Mouse (Mus musculus) lung, postnatal 4 days (tissue): ENCODE measurements around the gene Ager.

Experiments
- DNase-seq, 2 experiments: peaks; one replicate each; pipeline ENCODE4 v3.0.0; 2021

Gene Ager

GRCm38 (mm10) chr17:34597566-34598095 is at the start of gene Ager:
Gene Ager (plus strand): TSS chr17:34597862.
- DNase-seq: peak; percentile 73 to 85

GRCm38 (mm10) chr17:34549156-34549555 is 48.5 kb upstream of the Ager start:
- no peak for DNase-seq

- DNase-seq: no peak
These were observed 47.8 kb upstream of the Ager start for GRCm38 (mm10) chr17:34549843-34550242.

- peak; percentile 76 to 87 for DNase-seq
These were observed 42.2 kb upstream of the Ager start for GRCm38 (mm10) chr17:34555483-34555882.

- no peak for DNase-seq
These were observed 41.3 kb upstream of the Ager start for GRCm38 (mm10) chr17:34556406-34556805.

- DNase-seq: no peak
These were observed 40.3 kb upstream of the Ager start for GRCm38 (mm10) chr17:34557411-34557810.

GRCm38 (mm10) chr17:34559116-34559515 is 38.5 kb upstream of the Ager start:
- DNase-seq: peak; percentile 29 to 51

GRCm38 (mm10) chr17:34559895-34560294 is 37.8 kb upstream of the Ager start:
- DNase-seq: no peak

GRCm38 (mm10) chr17:34560438-34560837 is 37.2 kb upstream of the Ager start:
- no peak for DNase-seq

- DNase-seq: no peak
These were observed 36.5 kb upstream of the Ager start for GRCm38 (mm10) chr17:34561200-34561599.

GRCm38 (mm10) chr17:34562595-34562994 is 35.1 kb upstream of the Ager start:
- DNase-seq: no peak

GRCm38 (mm10) chr17:34563354-34563753 is 34.3 kb upstream of the Ager start:
- no peak for DNase-seq

GRCm38 (mm10) chr17:34564003-34564421 is 33.6 kb upstream of the Ager start, which contains the start of gene Notch4:
Gene Notch4 (plus strand): TSS chr17:34564268.
- peak; percentile 70 to 85 for DNase-seq

GRCm38 (mm10) chr17:34564796-34565195 is 32.9 kb upstream of the Ager start:
- peak; percentile 67 to 83 for DNase-seq

GRCm38 (mm10) chr17:34567311-34567710 is 30.4 kb upstream of the Ager start:
- DNase-seq: no peak

- DNase-seq: no peak
These were observed 29.2 kb upstream of the Ager start for GRCm38 (mm10) chr17:34568421-34568820.

GRCm38 (mm10) chr17:34569919-34570318 is 27.7 kb upstream of the Ager start:
- no peak for DNase-seq

GRCm38 (mm10) chr17:34571875-34572274 is 25.8 kb upstream of the Ager start:
- DNase-seq: no peak

- DNase-seq: no peak
These were observed 25.3 kb upstream of the Ager start for GRCm38 (mm10) chr17:34572361-34572760.

- DNase-seq: no peak
These were observed 21.1 kb upstream of the Ager start for GRCm38 (mm10) chr17:34576577-34576976.

- no peak for DNase-seq
These were observed 19.6 kb upstream of the Ager start for GRCm38 (mm10) chr17:34578070-34578469.

- no peak for DNase-seq
These were observed 15.1 kb upstream of the Ager start for GRCm38 (mm10) chr17:34582528-34582927.

GRCm38 (mm10) chr17:34583397-34583796 is 14.3 kb upstream of the Ager start:
- peak in 1 of 2 experiments; percentile 57 for DNase-seq

- no peak for DNase-seq
These were observed 13.8 kb upstream of the Ager start for GRCm38 (mm10) chr17:34583819-34584218.

- no peak for DNase-seq
These were observed 12.5 kb upstream of the Ager start for GRCm38 (mm10) chr17:34585121-34585520.
